Mouse (Mus musculus): Measurements from ENCODE around the gene Atp2a2. TPM values are rescaled to one million over a fixed set of nuclear protein-coding genes. Genes with fewer than 3 reads are reported as not detected.

Gene Atp2a2
- polyA plus RNA-seq, 1 experiment, result 55.9 TPM

DNA sequence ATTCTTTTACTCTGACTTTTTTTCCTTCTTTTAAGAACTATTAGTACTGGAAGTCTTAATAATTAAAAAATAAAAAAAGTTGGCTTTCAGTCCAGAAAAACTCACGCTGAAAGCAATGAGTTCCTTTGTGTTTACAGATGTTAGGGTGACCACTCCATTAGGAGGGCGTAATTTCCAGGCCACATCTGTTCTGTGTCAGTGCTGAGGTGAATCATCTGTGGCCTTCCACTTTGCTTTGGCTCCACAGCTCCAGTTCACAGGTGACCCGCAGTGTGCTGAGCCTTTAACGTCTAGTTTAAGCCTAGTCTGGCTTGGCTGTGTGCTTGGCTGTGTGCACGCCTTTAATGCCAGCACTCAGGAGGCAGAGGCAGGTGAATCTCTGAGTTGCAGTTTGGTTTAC, 90.1 kb downstream of the Atp2a2 start:
- no peak overlapping the region for H3K27ac ChIP-seq (ENCODE audit: control insufficient read depth, insufficient read depth, low read depth, low read length)
- TF ChIP-seq POLR2A (IDR thresholded peaks at IDR 0.05; ENCODE audit: control insufficient read depth, low read depth, low read length) (no peak), CTCF (IDR thresholded peaks at IDR 0.05; ENCODE audit: control insufficient read depth, insufficient read depth, insufficient replicate concordance, low read depth, low read length) (no peak)
- H3K4me1 ChIP-seq (ENCODE audit: control insufficient read depth, insufficient read depth, low read length), result peaks cover 13% of the 10 kb centered on the region
- H3K4me3 ChIP-seq (ENCODE audit: control insufficient read depth, low read depth, low read length), result no peak overlapping the region
- no peaks in the 10 kb centered on the region for H3K27me3 ChIP-seq (ENCODE audit: control insufficient read depth, insufficient read depth, low read length)
- H3K36me3 ChIP-seq (ENCODE audit: control insufficient read depth, insufficient read depth, low read length), result no peaks in the 10 kb centered on the region

DNA sequence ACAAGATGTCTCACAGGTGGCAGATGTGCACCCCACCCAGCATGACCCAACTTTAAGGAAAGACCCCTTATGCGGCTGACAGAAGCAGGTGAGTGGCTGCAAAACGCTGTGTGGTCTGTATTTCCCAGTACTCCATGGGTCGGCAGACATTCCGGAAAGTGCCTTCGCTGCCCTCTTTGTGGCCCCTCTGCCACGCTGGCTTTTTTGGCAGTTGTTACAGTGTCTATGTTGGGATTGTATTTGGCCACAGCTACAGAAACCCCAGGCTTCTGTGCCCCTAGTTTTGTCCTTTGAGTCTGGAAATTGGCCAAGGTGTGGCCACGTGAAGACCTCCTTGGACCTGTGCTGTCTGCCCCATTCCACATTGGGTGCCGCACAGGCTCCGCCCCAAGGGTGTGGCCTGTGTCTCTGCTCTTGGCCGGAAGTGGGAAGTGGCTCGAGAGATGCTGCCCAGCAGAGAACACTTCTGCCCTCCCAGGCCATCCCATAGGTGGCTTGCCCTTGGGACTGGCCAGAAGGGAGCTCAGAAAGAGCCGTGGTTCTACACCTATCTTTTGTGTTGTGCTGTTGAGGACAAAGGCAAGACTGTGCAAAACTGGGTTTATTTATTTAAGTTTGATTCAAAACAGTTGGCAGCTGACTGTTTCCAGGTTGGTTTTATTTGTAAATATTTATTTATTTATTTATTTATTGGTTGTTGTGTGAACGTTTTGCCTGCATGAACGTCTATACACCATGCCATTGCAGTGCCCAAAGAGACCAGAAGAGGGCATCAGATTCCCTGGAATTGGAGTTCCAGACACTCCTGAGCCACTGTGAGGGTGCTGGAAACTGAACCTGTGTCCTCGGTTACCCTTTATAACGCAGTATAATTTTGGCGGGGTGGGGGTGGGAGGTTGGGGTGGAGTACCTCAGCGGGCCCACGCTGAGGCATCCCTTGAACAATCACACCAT, 92.1 kb downstream of the Atp2a2 start:
- Histone ChIP-seq H3K4me3 (ENCODE audit: control insufficient read depth, low read depth, low read length) (no peak overlapping the region; the same call in 1 of the 2 replicates), H3K4me1 (ENCODE audit: control insufficient read depth, insufficient read depth, low read length) (peaks cover 13% of the 10 kb centered on the region), H3K36me3 (ENCODE audit: control insufficient read depth, insufficient read depth, low read length) (no peaks in the 10 kb centered on the region), H3K27ac (ENCODE audit: control insufficient read depth, insufficient read depth, low read depth, low read length) (no peak overlapping the region), H3K27me3 (ENCODE audit: control insufficient read depth, insufficient read depth, low read length) (no peaks in the 10 kb centered on the region)
- TF ChIP-seq POLR2A (IDR thresholded peaks at IDR 0.05; ENCODE audit: control insufficient read depth, low read depth, low read length), result no peak
- TF ChIP-seq CTCF (IDR thresholded peaks at IDR 0.05; ENCODE audit: control insufficient read depth, insufficient read depth, insufficient replicate concordance, low read depth, low read length), result peak; percentile 47; the same call in 1 of the 2 replicates

DNA sequence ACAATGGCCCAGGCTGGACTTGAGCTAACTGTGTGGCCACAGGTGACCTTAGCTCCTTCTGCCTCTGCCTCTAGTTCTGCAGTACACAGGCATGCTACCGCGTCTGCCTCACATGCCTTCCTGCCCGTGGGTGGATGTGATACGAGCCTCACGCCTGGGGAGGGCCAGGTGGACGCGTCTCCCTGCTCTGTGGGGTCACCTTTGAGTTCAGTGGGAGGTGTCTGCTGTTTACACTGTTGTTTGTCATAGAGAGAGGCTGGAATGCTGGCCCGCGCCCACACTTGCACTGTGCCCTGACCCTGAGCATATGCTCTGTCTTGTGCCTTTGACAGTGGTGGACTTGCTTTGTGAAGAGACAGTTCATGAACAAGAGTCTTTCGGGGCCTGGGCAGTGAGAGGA, 96.5 kb downstream of the Atp2a2 start:
- H3K27me3 ChIP-seq (ENCODE audit: control insufficient read depth, insufficient read depth, low read length), result no peaks in the 10 kb centered on the region
- H3K4me1 ChIP-seq (ENCODE audit: control insufficient read depth, insufficient read depth, low read length), result peaks cover 7% of the 10 kb centered on the region
- no peaks in the 10 kb centered on the region for H3K36me3 ChIP-seq (ENCODE audit: control insufficient read depth, insufficient read depth, low read length)
- no peak overlapping the region for H3K4me3 ChIP-seq (ENCODE audit: control insufficient read depth, low read depth, low read length)
- H3K27ac ChIP-seq (ENCODE audit: control insufficient read depth, insufficient read depth, low read depth, low read length), result no peak overlapping the region
- TF ChIP-seq POLR2A (IDR thresholded peaks at IDR 0.05; ENCODE audit: control insufficient read depth, low read depth, low read length) (no peak), CTCF (IDR thresholded peaks at IDR 0.05; ENCODE audit: control insufficient read depth, insufficient read depth, insufficient replicate concordance, low read depth, low read length) (no peak)

Other genes starting within 250 kb of the Atp2a2 start
- 59.8 and 63.3 TPM in 2 replicates for gene Tctn1, start 237.8 kb downstream of the Atp2a2 start, polyA plus RNA-seq (2012; rRNA removed)
- 47.8 and 48.0 TPM in 2 replicates for gene Pptc7, start 217.9 kb downstream of the Atp2a2 start, polyA plus RNA-seq (2012; rRNA removed)
- gene Rad9b, start 148.0 kb downstream of the Atp2a2 start, polyA plus RNA-seq (2012; rRNA removed), result 23.1 and 28.0 TPM in 2 replicates
- 51.0 and 57.4 TPM in 2 replicates for gene Vps29, start 147.9 kb downstream of the Atp2a2 start, polyA plus RNA-seq (2012; rRNA removed)
- gene Gpn3, start 130.3 kb downstream of the Atp2a2 start, polyA plus RNA-seq (2012; rRNA removed), result 27.6 and 27.8 TPM in 2 replicates
- 171 and 178 TPM in 2 replicates for gene Fam216a, start 129.9 kb downstream of the Atp2a2 start, polyA plus RNA-seq (2012; rRNA removed)
- gene Arpc3, start 110.3 kb downstream of the Atp2a2 start, polyA plus RNA-seq (2012; rRNA removed), result 35.0 and 35.1 TPM in 2 replicates
- 16.1 and 16.2 TPM in 2 replicates for gene Anapc7, start 80.5 kb downstream of the Atp2a2 start, polyA plus RNA-seq (2012; rRNA removed)
- 21.6 and 30.8 TPM in 2 replicates for gene Ift81, start 112.3 kb upstream of the Atp2a2 start, polyA plus RNA-seq (2012; rRNA removed)
- gene P2rx7, start 141.7 kb upstream of the Atp2a2 start, polyA plus RNA-seq (2012; rRNA removed), result 5.0 and 6.7 TPM in 2 replicates
- gene P2rx4, start 205.3 kb upstream of the Atp2a2 start, polyA plus RNA-seq (2012; rRNA removed), result 7.8 and 9.0 TPM in 2 replicates